Comparison of ENCODE assay signal across 7 mouse cellular contexts in the genomic region with DNA sequence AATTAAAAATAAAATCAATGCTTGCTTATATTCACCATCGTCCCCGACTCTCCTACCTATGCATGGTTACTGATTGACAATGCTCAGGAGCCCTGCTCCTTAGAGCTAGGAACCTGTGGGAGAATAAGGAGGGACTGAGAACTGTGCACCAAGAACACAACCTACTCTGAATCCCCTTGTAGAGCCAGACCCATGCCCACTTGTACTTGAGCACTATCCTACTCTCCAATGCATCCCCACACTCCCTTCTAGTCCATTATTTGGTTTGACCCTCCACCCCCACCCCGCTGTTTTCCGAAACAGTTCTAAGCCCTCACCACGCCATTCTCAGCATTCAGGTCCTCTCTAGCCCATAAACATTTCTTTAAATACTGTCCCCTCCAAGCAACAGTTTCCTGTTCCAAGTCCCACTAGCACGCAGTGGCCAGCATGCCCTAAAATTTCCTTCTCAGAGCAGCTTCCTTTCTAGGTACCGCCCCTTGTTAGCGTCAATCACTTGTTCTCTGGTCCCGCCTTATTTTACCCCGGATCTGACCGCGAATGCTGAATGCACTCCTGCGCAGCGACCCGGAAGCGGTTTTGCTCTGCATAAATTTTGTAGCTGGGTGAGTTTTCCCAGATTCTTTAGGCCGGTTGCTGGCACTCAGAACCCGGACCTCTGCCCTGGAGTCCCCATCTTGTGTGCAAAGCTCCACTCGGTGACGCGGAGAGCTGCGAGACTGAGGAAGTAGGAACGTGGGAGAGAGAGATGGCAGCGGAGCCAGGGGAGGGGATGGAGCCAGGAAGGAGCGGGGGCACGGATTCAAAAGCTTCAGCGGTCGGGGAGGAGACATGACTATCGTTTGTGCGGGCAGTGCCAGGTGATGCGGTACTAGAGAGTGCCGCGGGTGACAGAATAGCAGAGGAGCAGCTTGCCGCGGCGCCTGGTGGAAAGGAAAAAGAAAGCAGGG. TPM values are rescaled to one million over a fixed set of nuclear protein-coding genes. Genes with fewer than 3 reads are reported as not detected.
DNase-seq lines count a peak whose midpoint lies in the region; ATAC-seq lines count a peak whose summit lies in the region.

Zfp160 (plus strand) TSS at position 522 of the 950 bp plus-strand sequence.

- H3K4me1 ChIP-seq in embryonic facial prominence, embryonic 12.5 days, result peaks cover 11% of the 10 kb centered on the region
- peaks cover 7% of the 10 kb centered on the region; the same call in 1 of the 2 replicates for H3K4me1 ChIP-seq in limb, embryonic 11.5 days (ENCODE audit: control insufficient read depth, insufficient read depth, low read length)
- peaks cover 14% of the 10 kb centered on the region for H3K4me1 ChIP-seq in midbrain, embryonic 14.5 days (ENCODE audit: control insufficient read depth, insufficient read depth, low read length)

- peak within 1 kb of the TSS; percentile 89 for H3K4me3 ChIP-seq in embryonic facial prominence, embryonic 12.5 days
- H3K4me3 ChIP-seq in limb, embryonic 11.5 days (ENCODE audit: low read depth, low read length), result peak within 1 kb of the TSS; percentile 86
- peak within 1 kb of the TSS; percentile 84 for H3K4me3 ChIP-seq in midbrain, embryonic 14.5 days (replicated peaks; ENCODE audit: low read depth, low read length)

- 6% methylated on average over 36 of the region's 36 CpGs for WGBS in embryonic facial prominence, embryonic 12.5 days
- 5% methylated on average over 36 of the region's 36 CpGs for WGBS in limb, embryonic 11.5 days
- WGBS in midbrain, embryonic 14.5 days, result 6% methylated on average over 36 of the region's 36 CpGs

- H3K27ac ChIP-seq in embryonic facial prominence, embryonic 12.5 days, result peak within 1 kb of the TSS; percentile 90
- peak within 1 kb of the TSS; percentile 57 for H3K27ac ChIP-seq in limb, embryonic 11.5 days (replicated peaks; ENCODE audit: low read depth, low read length)
- peak within 1 kb of the TSS; percentile 90 for H3K27ac ChIP-seq in midbrain, embryonic 14.5 days (replicated peaks; ENCODE audit: low read depth, low read length)

- H3K9ac ChIP-seq in embryonic facial prominence, embryonic 12.5 days, result peak within 1 kb of the TSS; percentile 89
- H3K9ac ChIP-seq in limb, embryonic 11.5 days (ENCODE audit: low read length), result peak within 1 kb of the TSS; percentile 91
- peak within 1 kb of the TSS; percentile 89 for H3K9ac ChIP-seq in midbrain, embryonic 14.5 days (replicated peaks; ENCODE audit: low read length)

- peak within 1 kb of the TSS; percentile 88 for H3K4me2 ChIP-seq in embryonic facial prominence, embryonic 12.5 days (replicated peaks)
- H3K4me2 ChIP-seq in limb, embryonic 11.5 days (ENCODE audit: low read depth, severe bottlenecking), result peak within 1 kb of the TSS; percentile 79
- peak within 1 kb of the TSS; percentile 86 for H3K4me2 ChIP-seq in midbrain, embryonic 14.5 days (ENCODE audit: low read length)

- peaks cover 13% of the 10 kb centered on the region for H3K36me3 ChIP-seq in embryonic facial prominence, embryonic 12.5 days
- H3K36me3 ChIP-seq in limb, embryonic 11.5 days (ENCODE audit: control insufficient read depth, insufficient read depth, low read length), result peaks cover 2% of the 10 kb centered on the region; the same call in 1 of the 2 replicates
- H3K36me3 ChIP-seq in midbrain, embryonic 14.5 days (ENCODE audit: control insufficient read depth, insufficient read depth, low read length), result peaks cover 15% of the 10 kb centered on the region

- peak; percentile 97 for ATAC-seq in embryonic facial prominence, embryonic 12.5 days (ENCODE audit: insufficient number of reproducible peaks, insufficient read depth, low FRiP score, low TSS enrichment)
- peak; percentile 98 for ATAC-seq in limb, embryonic 11.5 days (ENCODE audit: insufficient number of reproducible peaks, low FRiP score, low TSS enrichment, low read depth)
- peak; percentile 97 for ATAC-seq in midbrain, embryonic 14.5 days (ENCODE audit: low FRiP score, low TSS enrichment)

- peak; percentile 82 for DNase-seq in adrenal gland, postnatal 25 days
- peak; percentile 99 for DNase-seq in heart, adult 11 months
- peak; percentile 89 for DNase-seq in kidney, adult 18-20 months
- peak; percentile 87 for DNase-seq in limb, embryonic 11.5 days (ENCODE audit: low spot score)
- DNase-seq in midbrain, embryonic 14.5 days, result peak; percentile 96
- DNase-seq in spleen, adult 18-20 months, result peak; percentile 61 to 70

- H3K27me3 ChIP-seq in embryonic facial prominence, embryonic 12.5 days, result no peaks in the 10 kb centered on the region
- H3K27me3 ChIP-seq in limb, embryonic 11.5 days (ENCODE audit: control insufficient read depth, insufficient read depth, low read length), result no peaks in the 10 kb centered on the region
- no peaks in the 10 kb centered on the region for H3K27me3 ChIP-seq in midbrain, embryonic 14.5 days (ENCODE audit: control insufficient read depth, insufficient read depth, low read length)

- H3K9me3 ChIP-seq in embryonic facial prominence, embryonic 12.5 days, result no peaks in the 10 kb centered on the region
- H3K9me3 ChIP-seq in limb, embryonic 11.5 days (ENCODE audit: control insufficient read depth, low read length), result no peaks in the 10 kb centered on the region
- H3K9me3 ChIP-seq in midbrain, embryonic 14.5 days (ENCODE audit: control insufficient read depth, low read length), result no peaks in the 10 kb centered on the region

RNA-seq across cellular contexts. Expression of gene Zfp160, which starts in this region (rescaled TPM):
- 23.6 TPM in 2 replicates for total RNA-seq in adrenal gland, postnatal 25 days (2021)
- polyA plus RNA-seq in embryonic facial prominence, embryonic 12.5 days (2016; fragmentation: Nextera tagmentation; extraction: Ambion mirVana), result 20.5 and 20.9 TPM in 2 replicates
- 20.2 and 22.4 TPM in 2 replicates for polyA plus RNA-seq in limb, embryonic 11.5 days (2014; fragmentation: Nextera tagmentation; extraction: Ambion mirVana)
- polyA plus RNA-seq in midbrain, embryonic 14.5 days (2014; fragmentation: Nextera tagmentation; extraction: Ambion mirVana), result 22.4 and 24.5 TPM in 2 replicates

Comparison
In these comparisons a context has a peak if more than half of its experiments do, and no peak if none do; other contexts are left out.
1. Peak in every context shown above with its lines: DNase-seq, ATAC-seq, H3K4me3 ChIP-seq and H3K27ac ChIP-seq.